Mouse (Mus musculus) myocyte (in vitro differentiated cells): Measurements from ENCODE around the gene Tecpr1.

Experiments
- CEBPB ChIP-seq: IDR thresholded peaks from 2 replicates; pipeline ENCODE4 v1.6.1; 2011; ENCODE audit warnings: mild to moderate bottlenecking, moderate library complexity; ENCODE audit not compliant: poor library complexity, insufficient read depth, severe bottlenecking
- E2F4 ChIP-seq: IDR thresholded peaks from one replicate; pipeline ENCODE4 v1.6.1; 2011; ENCODE audit warnings: mild to moderate bottlenecking, control low read depth, moderate library complexity; ENCODE audit not compliant: insufficient read depth
- MAX ChIP-seq: IDR thresholded peaks from one replicate; pipeline ENCODE4 v1.6.1; 2011; ENCODE audit warnings: low read depth, mild to moderate bottlenecking, control low read depth
- MYOG ChIP-seq, 3 experiments: IDR thresholded peaks; one replicate each; pipeline ENCODE4 v1.6.1; 2011; ENCODE audit warnings: control low read depth in 2 of 3, low read depth in 2 of 3, mild to moderate bottlenecking in 2 of 3; ENCODE audit not compliant: insufficient read length in 2 of 3, control insufficient read depth in 1 of 3, insufficient read depth in 1 of 3
- POLR2A ChIP-seq: IDR thresholded peaks from one replicate; pipeline ENCODE4 v1.6.1; 2011; ENCODE audit warnings: low read depth, mild to moderate bottlenecking, control low read depth, moderate library complexity; ENCODE audit not compliant: insufficient read length
- POLR2AphosphoS2 ChIP-seq: IDR thresholded peaks from one replicate; pipeline ENCODE4 v1.6.1; 2011; ENCODE audit warnings: low read depth, control low read depth; ENCODE audit not compliant: insufficient read length
- REST ChIP-seq: IDR thresholded peaks from one replicate; pipeline ENCODE4 v1.6.1; 2011; ENCODE audit warnings: mild to moderate bottlenecking, control low read depth, moderate library complexity; ENCODE audit not compliant: insufficient read depth, insufficient read length
- SRF ChIP-seq: IDR thresholded peaks from one replicate; pipeline ENCODE4 v1.6.1; 2011; ENCODE audit warnings: low read depth; ENCODE audit not compliant: control insufficient read depth, insufficient read length
- TCF12 ChIP-seq: IDR thresholded peaks from one replicate; pipeline ENCODE4 v1.6.1; 2011; ENCODE audit warnings: mild to moderate bottlenecking, control low read depth; ENCODE audit not compliant: poor library complexity, insufficient read depth, severe bottlenecking
- TCF3 ChIP-seq: IDR thresholded peaks from one replicate; pipeline ENCODE4 v1.6.1; 2011; ENCODE audit warnings: low read depth, control low read depth; ENCODE audit not compliant: insufficient read length
- USF1 ChIP-seq: IDR thresholded peaks from one replicate; pipeline ENCODE4 v1.6.1; 2011; ENCODE audit warnings: low read depth, mild to moderate bottlenecking, control low read depth, moderate library complexity

- TF ChIP-seq SRF (no peak), MYOG (IDR thresholded peaks at IDR 0.05; ENCODE audit: control insufficient read depth in 1 of 3, insufficient read depth in 1 of 3, insufficient read length in 2 of 3, low read depth in 2 of 3) (no peak), POLR2AphosphoS2 (no peak), TCF3 (no peak), POLR2A (no peak), CEBPB (no peak), MAX (no peak), USF1 (no peak), REST (no peak), TCF12 (no peak), E2F4 (no peak)
Measured at GRCm38 (mm10) chr5:144251876-144252577, 28.6 kb upstream of the Tecpr1 start.
